8 mouse cellular contexts compared by ENCODE assay signal in the genomic region with DNA sequence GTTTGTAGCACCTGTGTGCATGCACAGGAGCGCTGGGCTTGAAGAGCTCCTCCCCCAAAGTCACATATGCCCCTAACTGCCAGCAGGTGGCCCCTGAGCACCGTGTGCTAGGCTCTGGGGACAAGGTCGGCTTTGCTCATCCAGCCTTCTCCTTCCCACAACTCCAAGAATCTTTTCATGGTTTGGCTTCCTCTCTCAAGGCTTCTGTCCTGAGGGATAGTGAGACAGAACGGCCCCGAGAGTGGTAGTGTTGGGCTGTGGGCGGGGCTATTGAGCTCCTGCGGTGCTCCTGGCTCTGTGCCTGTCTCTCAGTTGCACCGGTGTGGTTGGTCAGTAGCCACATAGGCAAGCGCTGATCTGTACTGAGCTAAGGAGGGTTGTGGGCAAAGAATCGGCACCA.
DNase-seq lines count a peak whose midpoint lies in the region; ATAC-seq and TF ChIP-seq lines count a peak whose summit lies in the region.

No protein-coding gene starts in this region.

- peak overlapping the region; percentile 42 for H3K4me2 ChIP-seq in midbrain, embryonic 12.5 days (replicated peaks)
- H3K4me2 ChIP-seq in stomach, embryonic 14.5 days (replicated peaks; ENCODE audit: low read depth, low read length): peak overlapping the region; percentile 28; the same call in 1 of the 2 replicates

- H3K9me3 ChIP-seq in limb, embryonic 10.5 days (replicated peaks): no peaks in the 10 kb centered on the region
- H3K9me3 ChIP-seq in midbrain, embryonic 12.5 days: no peaks in the 10 kb centered on the region
- no peaks in the 10 kb centered on the region for H3K9me3 ChIP-seq in stomach, embryonic 14.5 days (ENCODE audit: control insufficient read depth, low read depth, low read length)

- no peak for TF ChIP-seq POLR2A in thymus, adult 2 months (IDR thresholded peaks at IDR 0.05; ENCODE audit: control insufficient read depth, extremely low read depth, insufficient read depth, low read length, poor library complexity)

- H3K4me3 ChIP-seq in thymus, adult 2 months (ENCODE audit: control insufficient read depth, insufficient read depth, low read length): no peak overlapping the region
- H3K4me3 ChIP-seq in limb, embryonic 10.5 days: peak overlapping the region; percentile 37
- peak overlapping the region; percentile 21 for H3K4me3 ChIP-seq in midbrain, embryonic 12.5 days
- H3K4me3 ChIP-seq in stomach, embryonic 14.5 days (ENCODE audit: low read depth, low read length): peak overlapping the region; percentile 14; the same call in 1 of the 2 replicates

- no peaks in the 10 kb centered on the region for H3K27me3 ChIP-seq in thymus, adult 2 months (ENCODE audit: control insufficient read depth, insufficient read depth, low read length)
- no peaks in the 10 kb centered on the region for H3K27me3 ChIP-seq in limb, embryonic 10.5 days (ENCODE audit: low read depth, poor library complexity, severe bottlenecking)
- H3K27me3 ChIP-seq in midbrain, embryonic 12.5 days: peaks cover 6% of the 10 kb centered on the region; the same call in 1 of the 2 replicates
- 0 out of 2 replicates have a peak, but pooled peaks cover 2% of the 10 kb centered on the region for H3K27me3 ChIP-seq in stomach, embryonic 14.5 days (ENCODE audit: control insufficient read depth, insufficient read depth, low read length)

- ATAC-seq in midbrain, embryonic 12.5 days (ENCODE audit: low FRiP score, low read depth): peak; percentile 90
- ATAC-seq in stomach, embryonic 14.5 days (ENCODE audit: insufficient number of reproducible peaks, insufficient read depth, low FRiP score, low read depth): peak; percentile 60

- H3K27ac ChIP-seq in thymus, adult 2 months (ENCODE audit: control insufficient read depth, insufficient read depth, low read length): no peak overlapping the region
- peak overlapping the region; percentile 77 for H3K27ac ChIP-seq in limb, embryonic 10.5 days
- H3K27ac ChIP-seq in midbrain, embryonic 12.5 days (replicated peaks): no peak overlapping the region
- H3K27ac ChIP-seq in stomach, embryonic 14.5 days (ENCODE audit: low read length): no peak overlapping the region

- peak; percentile 42; the same call in 1 of the 2 replicates for TF ChIP-seq CTCF in thymus, adult 2 months (IDR thresholded peaks at IDR 0.05; ENCODE audit: borderline replicate concordance, control insufficient read depth, extremely low read depth, insufficient read depth, low read length, poor library complexity)

- no peak for DNase-seq in thymus, adult 2 months
- no peak for DNase-seq in thymus, postnatal 10 days (ENCODE audit: low spot score in 2 of 2)
- peak; percentile 10 to 22 for DNase-seq in cerebellum, postnatal 36 days
- peak; percentile 9 for DNase-seq in gastrocnemius, postnatal 10 days
- DNase-seq in kidney, adult 11 months: peak; percentile 23
- peak; percentile 68 for DNase-seq in limb, embryonic 10.5 days (ENCODE audit: low spot score)

- no peaks in the 10 kb centered on the region for H3K4me1 ChIP-seq in thymus, adult 2 months (replicated peaks; ENCODE audit: control insufficient read depth, insufficient read depth, low read length)
- peaks cover 6% of the 10 kb centered on the region; the same call in 1 of the 2 replicates for H3K4me1 ChIP-seq in limb, embryonic 10.5 days
- peaks cover 6% of the 10 kb centered on the region for H3K4me1 ChIP-seq in midbrain, embryonic 12.5 days
- no peaks in the 10 kb centered on the region for H3K4me1 ChIP-seq in stomach, embryonic 14.5 days (ENCODE audit: control insufficient read depth, insufficient read depth, low read length)

- H3K9ac ChIP-seq in midbrain, embryonic 12.5 days (replicated peaks): no peak overlapping the region
- no peak overlapping the region for H3K9ac ChIP-seq in stomach, embryonic 14.5 days (replicated peaks; ENCODE audit: low read depth, low read length)

- 2% methylated on average over 10 of the region's 10 CpGs for WGBS in thymus, adult 2 months
- 15% methylated on average over 10 of the region's 10 CpGs for WGBS in limb, embryonic 10.5 days
- 16% methylated on average over 10 of the region's 10 CpGs for WGBS in midbrain, embryonic 12.5 days
- WGBS in stomach, embryonic 14.5 days: 15% methylated on average over 10 of the region's 10 CpGs

- H3K36me3 ChIP-seq in thymus, adult 2 months (ENCODE audit: control insufficient read depth, insufficient read depth, low read length): no peaks in the 10 kb centered on the region
- no peaks in the 10 kb centered on the region for H3K36me3 ChIP-seq in limb, embryonic 10.5 days
- H3K36me3 ChIP-seq in midbrain, embryonic 12.5 days: no peaks in the 10 kb centered on the region
- no peaks in the 10 kb centered on the region for H3K36me3 ChIP-seq in stomach, embryonic 14.5 days (ENCODE audit: control insufficient read depth, insufficient read depth, low read length)

Comparison
In these comparisons a context has a peak if more than half of its experiments do, and no peak if none do; other contexts are left out.
1. DNase-seq: peak in cerebellum, postnatal 36 days (2 of 2), gastrocnemius, postnatal 10 days (single experiment), kidney, adult 11 months (single experiment) and limb, embryonic 10.5 days (single experiment); none in thymus, adult 2 months (single experiment) and thymus, postnatal 10 days (0 of 2).